Mouse (Mus musculus) forebrain, embryonic 13.5 days (tissue): ENCODE measurements around the gene Bzw1. TPM values are rescaled to one million over a fixed set of nuclear protein-coding genes. Genes with fewer than 3 reads are reported as not detected.

Experiments
- ATAC-seq: fragments of 200-750 bp; cut with Nextera tagmentation; 2 replicates; pipeline ENCODE4 v1.8.0; 2017
- H3K27ac ChIP-seq: fragments of 300-500 bp; sonication (generic); 2 replicates; pipeline ENCODE4 v1.5.1; 2015; ENCODE audit warnings: inconsistent platforms, mild to moderate bottlenecking, moderate library complexity
- H3K27me3 ChIP-seq: fragments of 300-500 bp; sonication (generic); 2 replicates; pipeline ENCODE4 v1.6.1; 2015; ENCODE audit warnings: mild to moderate bottlenecking, inconsistent platforms
- H3K36me3 ChIP-seq: fragments of 300-500 bp; sonication (generic); 2 replicates; pipeline ENCODE4 v1.6.1; 2015; ENCODE audit warnings: mild to moderate bottlenecking, inconsistent platforms; ENCODE audit not compliant: poor library complexity, severe bottlenecking
- H3K4me1 ChIP-seq: fragments of 300-500 bp; sonication (generic); 2 replicates; pipeline ENCODE4 v1.6.1; 2015; ENCODE audit warnings: inconsistent platforms
- H3K4me2 ChIP-seq: fragments of 300-500 bp; sonication (generic); 2 replicates; pipeline ENCODE4 v1.6.1; 2015; ENCODE audit warnings: inconsistent platforms, mild to moderate bottlenecking, moderate library complexity
- H3K4me3 ChIP-seq: fragments of 300-500 bp; sonication (generic); 2 replicates; pipeline ENCODE4 v1.5.1; 2015; ENCODE audit warnings: mild to moderate bottlenecking, inconsistent platforms
- H3K9ac ChIP-seq: fragments of 300-500 bp; sonication (generic); 2 replicates; pipeline ENCODE4 v1.6.1; 2015; ENCODE audit warnings: mild to moderate bottlenecking, inconsistent platforms
- H3K9me3 ChIP-seq: fragments of 300-500 bp; sonication (generic); replicated peaks from 2 replicates; pipeline ENCODE4 v1.6.1; 2016; ENCODE audit warnings: inconsistent platforms
- WGBS: fragments of 180-500 bp; shearing (Covaris S2); methylation state at CpG from one replicate; pipeline ENCODE4 v1.1.7; 2015; 5-methylcytosine and 5-hydroxymethylcytosine counted together
- polyA plus RNA-seq: library from polyadenylated mRNA; unstranded; fragments of >200 nt; fragmentation: Nextera tagmentation; extraction: Ambion mirVana; gene quantifications from 2 replicates; pipeline ENCODE4 v1.2.1, GENCODE M21; 2015

Gene Bzw1
- polyA plus RNA-seq, 1 experiment from 2014 or later = 458 TPM

GRCm38 (mm10) chr1:58444691-58445090, 52.0 kb downstream of the Bzw1 start:
- Histone ChIP-seq H3K36me3 (peaks cover 38% of the 10 kb centered on the region), H3K9ac (peak overlapping the region; percentile 85), H3K27me3 (no peaks in the 10 kb centered on the region), H3K4me2 (peak overlapping the region; percentile 69), H3K27ac (peak overlapping the region; percentile 88), H3K4me1 (peaks cover 20% of the 10 kb centered on the region), H3K4me3 (peak overlapping the region; percentile 68), H3K9me3 (no peaks in the 10 kb centered on the region)
- 12% methylated on average over 10 of the region's 10 CpGs for WGBS
- no peak for ATAC-seq

GRCm38 (mm10) chr1:58445143-58445722, 52.5 kb downstream of the Bzw1 start, which contains the start of the genes Nif3l1 and Ppil3:
Gene Nif3l1, plus strand, starts transcription at chr1:58445151.
Gene Ppil3, minus strand, starts transcription at chr1:58445486.
- Histone ChIP-seq H3K4me2 (peak within 1 kb of the TSS; percentile 69), H3K9ac (peak within 1 kb of the TSS; percentile 85), H3K36me3 (peaks cover 34% of the 10 kb centered on the region), H3K4me1 (peaks cover 20% of the 10 kb centered on the region), H3K9me3 (no peaks in the 10 kb centered on the region), H3K27me3 (no peaks in the 10 kb centered on the region), H3K4me3 (peak within 1 kb of the TSS; percentile 68), H3K27ac (peak within 1 kb of the TSS; percentile 88)
- ATAC-seq = peak; percentile 97
- WGBS = under 1% methylated on average over 33 of the region's 33 CpGs

GRCm38 (mm10) chr1:58445861-58446260, 53.2 kb downstream of the Bzw1 start:
- peaks cover 20% of the 10 kb centered on the region for H3K4me1 ChIP-seq
- H3K9me3 ChIP-seq = no peaks in the 10 kb centered on the region
- peak overlapping the region; percentile 88 for H3K27ac ChIP-seq
- peak; percentile 0 for ATAC-seq
- H3K27me3 ChIP-seq = no peaks in the 10 kb centered on the region
- peak overlapping the region; percentile 68 for H3K4me3 ChIP-seq
- H3K4me2 ChIP-seq = peak overlapping the region; percentile 69
- whole genome bisulfite sequencing = 4% methylated on average over 11 of the region's 11 CpGs
- H3K36me3 ChIP-seq = peaks cover 36% of the 10 kb centered on the region
- H3K9ac ChIP-seq = peak overlapping the region; percentile 85

- Histone ChIP-seq H3K4me1 (peaks cover 20% of the 10 kb centered on the region), H3K27me3 (no peaks in the 10 kb centered on the region), H3K36me3 (peaks cover 45% of the 10 kb centered on the region), H3K9me3 (no peaks in the 10 kb centered on the region), H3K4me2 (no peak overlapping the region), H3K4me3 (no peak overlapping the region), H3K9ac (no peak overlapping the region), H3K27ac (no peak overlapping the region)
- 97% methylated on average over 7 of the region's 7 CpGs for WGBS
- ATAC-seq = no peak
Measured at GRCm38 (mm10) chr1:58447766-58448165, 55.1 kb downstream of the Bzw1 start.

GRCm38 (mm10) chr1:58448396-58448795, 55.7 kb downstream of the Bzw1 start:
- no peak overlapping the region for H3K4me2 ChIP-seq
- no peak overlapping the region for H3K9ac ChIP-seq
- H3K36me3 ChIP-seq = peaks cover 51% of the 10 kb centered on the region
- no peak for ATAC-seq
- no peaks in the 10 kb centered on the region for H3K27me3 ChIP-seq
- H3K4me3 ChIP-seq = no peak overlapping the region
- no peak overlapping the region for H3K27ac ChIP-seq
- H3K9me3 ChIP-seq = no peaks in the 10 kb centered on the region
- peaks cover 20% of the 10 kb centered on the region for H3K4me1 ChIP-seq
- WGBS = 92% methylated on average over 7 of the region's 7 CpGs

- no peak for ATAC-seq
- no peaks in the 10 kb centered on the region for H3K9me3 ChIP-seq
- WGBS = 94% methylated on average over 6 of the region's 6 CpGs
- H3K4me1 ChIP-seq = no peaks in the 10 kb centered on the region
- H3K4me2 ChIP-seq = no peak overlapping the region
- no peak overlapping the region for H3K9ac ChIP-seq
- H3K4me3 ChIP-seq = no peak overlapping the region
- no peaks in the 10 kb centered on the region for H3K27me3 ChIP-seq
- H3K27ac ChIP-seq = no peak overlapping the region
- H3K36me3 ChIP-seq = peaks cover 90% of the 10 kb centered on the region
Measured at GRCm38 (mm10) chr1:58454316-58454715, 61.6 kb downstream of the Bzw1 start.

Other genes with a start within 250 kb of the Bzw1 start
- 0.11 and 0.12 TPM in 2 replicates for gene Aox4, start 182.5 kb upstream of the Bzw1 start, polyA plus RNA-seq
- gene Aox2, start 114.6 kb upstream of the Bzw1 start, polyA plus RNA-seq = 0.06 TPM in 1 of 2 replicates, not detected in the other
- gene Clk1, start 31.2 kb downstream of the Bzw1 start, polyA plus RNA-seq = 165 and 177 TPM in 2 replicates
- gene Nif3l1, start 52.3 kb downstream of the Bzw1 start, polyA plus RNA-seq = 64.1 and 64.8 TPM in 2 replicates
- 54.2 and 54.6 TPM in 2 replicates for gene Ppil3, start 52.6 kb downstream of the Bzw1 start, polyA plus RNA-seq
- gene Orc2, start 112.2 kb downstream of the Bzw1 start, polyA plus RNA-seq = 34.0 and 40.1 TPM in 2 replicates
- gene Fam126b, start 193.4 kb downstream of the Bzw1 start, polyA plus RNA-seq = 10.8 TPM in 2 replicates
- gene Ndufb3, start 193.5 kb downstream of the Bzw1 start, polyA plus RNA-seq = 187 and 206 TPM in 2 replicates